Mouse (Mus musculus): Measurements from ENCODE around the gene Tk2.

GRCm38 (mm10) chr8:104239418-104239861, 8.9 kb downstream of the Tk2 start:
- TF ChIP-seq CTCF (IDR thresholded peaks at IDR 0.05; ENCODE audit: extremely low read depth, insufficient read length, insufficient replicate concordance, low read depth, low read length) (no peak), POLR2A (IDR thresholded peaks at IDR 0.05; ENCODE audit: low read depth, low read length) (no peak)
